ENCODE assay signal across 19 mouse cellular contexts in genomic region chr16:33076078-33076477, GRCm38 (mm10). TPM values are rescaled to one million over a fixed set of nuclear protein-coding genes. Genes with fewer than 3 reads are reported as not detected.
DNase-seq lines count a peak whose midpoint lies in the region; ATAC-seq and TF ChIP-seq lines count a peak whose summit lies in the region.
"Had no signal": no experiment of that assay in that cellular context is flagged by ENCODE, and none has a peak within 500 bp of the region (broad histone marks: within the 10 kb centered on the region; RNA-seq: fewer than 3 reads in every experiment).

No protein-coding gene starts in this region.

- peak overlapping the region; percentile 49 for H3K27ac ChIP-seq in liver, embryonic 16.5 days (ENCODE audit: low read length)
- no peak overlapping the region for H3K27ac ChIP-seq in liver, embryonic 11.5 days (ENCODE audit: low read depth, low read length)
- H3K27ac ChIP-seq in liver, postnatal 0 days (ENCODE audit: low read depth) = no peak overlapping the region; the same call in 1 of the 2 replicates
- H3K27ac ChIP-seq: embryonic facial prominence, embryonic 12.5 days; forebrain, embryonic 15.5 days; heart, embryonic 10.5 days; hindbrain, embryonic 12.5 days; hindbrain, postnatal 0 days had no signal

- no peak overlapping the region for H3K4me2 ChIP-seq in liver, embryonic 16.5 days (ENCODE audit: low read depth, low read length)
- no peak overlapping the region for H3K4me2 ChIP-seq in liver, embryonic 11.5 days
- H3K4me2 ChIP-seq in liver, postnatal 0 days (ENCODE audit: low read depth, low read length) = peak overlapping the region; percentile 40
- H3K4me2 ChIP-seq: embryonic facial prominence, embryonic 12.5 days; forebrain, embryonic 15.5 days; hindbrain, embryonic 12.5 days had no signal

- no peak for TF ChIP-seq EP300 in liver, postnatal 0 days (IDR thresholded peaks at IDR 0.05; ENCODE audit: low read depth)

- no peak overlapping the region for H3K9ac ChIP-seq in liver, embryonic 16.5 days (ENCODE audit: low read depth, low read length)
- H3K9ac ChIP-seq in liver, embryonic 11.5 days (ENCODE audit: low read depth, low read length) = no peak overlapping the region
- no peak overlapping the region for H3K9ac ChIP-seq in liver, postnatal 0 days (replicated peaks)
- H3K9ac ChIP-seq: embryonic facial prominence, embryonic 12.5 days; forebrain, embryonic 15.5 days; hindbrain, embryonic 12.5 days had no signal

- no peaks in the 10 kb centered on the region for H3K27me3 ChIP-seq in liver, embryonic 16.5 days (ENCODE audit: control insufficient read depth, insufficient read depth, low read depth, low read length)
- no peaks in the 10 kb centered on the region for H3K27me3 ChIP-seq in liver, embryonic 11.5 days (replicated peaks; ENCODE audit: control insufficient read depth, insufficient read depth, low read length)
- H3K27me3 ChIP-seq in liver, postnatal 0 days (ENCODE audit: insufficient read depth, low read length) = no peaks in the 10 kb centered on the region
- H3K27me3 ChIP-seq: embryonic facial prominence, embryonic 12.5 days; forebrain, embryonic 15.5 days; hindbrain, embryonic 12.5 days had no signal

- no peak for TF ChIP-seq CTCF in liver, postnatal 0 days (IDR thresholded peaks at IDR 0.05; ENCODE audit: low read depth)

- peaks cover 3% of the 10 kb centered on the region for H3K4me1 ChIP-seq in liver, embryonic 16.5 days (ENCODE audit: control insufficient read depth, low read depth, low read length)
- H3K4me1 ChIP-seq in liver, embryonic 11.5 days (replicated peaks; ENCODE audit: control insufficient read depth, insufficient read depth, low read length) = no peaks in the 10 kb centered on the region
- H3K4me1 ChIP-seq in liver, postnatal 0 days (ENCODE audit: insufficient read depth) = peaks cover 6% of the 10 kb centered on the region
- H3K4me1 ChIP-seq: embryonic facial prominence, embryonic 12.5 days; forebrain, embryonic 15.5 days; heart, embryonic 10.5 days; hindbrain, embryonic 12.5 days had no signal

- 53% methylated on average over 6 of the region's 6 CpGs for WGBS in liver, embryonic 16.5 days (ENCODE audit: insufficient replicate concordance)
- WGBS in liver, embryonic 11.5 days = 63% methylated on average over 6 of the region's 6 CpGs
- WGBS in liver, postnatal 0 days (ENCODE audit: insufficient replicate concordance) = 51% methylated on average over 6 of the region's 6 CpGs

- H3K4me3 ChIP-seq in liver, embryonic 16.5 days (ENCODE audit: low read depth, low read length) = no peak overlapping the region
- no peak overlapping the region for H3K4me3 ChIP-seq in liver, embryonic 11.5 days (ENCODE audit: low read depth, low read length)
- no peak overlapping the region for H3K4me3 ChIP-seq in liver, postnatal 0 days (ENCODE audit: low read depth, low read length)
- H3K4me3 ChIP-seq: embryonic facial prominence, embryonic 12.5 days; forebrain, embryonic 15.5 days; heart, embryonic 10.5 days; hindbrain, embryonic 12.5 days had no signal

- no peaks in the 10 kb centered on the region for H3K9me3 ChIP-seq in liver, embryonic 16.5 days (replicated peaks; ENCODE audit: control insufficient read depth, low read length)
- no peaks in the 10 kb centered on the region for H3K9me3 ChIP-seq in liver, embryonic 11.5 days (ENCODE audit: control insufficient read depth, low read length)
- H3K9me3 ChIP-seq in liver, postnatal 0 days (ENCODE audit: low read length) = no peaks in the 10 kb centered on the region
- H3K9me3 ChIP-seq: embryonic facial prominence, embryonic 12.5 days; forebrain, embryonic 15.5 days; heart, embryonic 10.5 days; hindbrain, embryonic 12.5 days had no signal

- 0 out of 2 replicates have a peak, but pooled peaks cover 2% of the 10 kb centered on the region for H3K36me3 ChIP-seq in liver, embryonic 16.5 days (ENCODE audit: control insufficient read depth, insufficient read depth)
- H3K36me3 ChIP-seq in liver, embryonic 11.5 days (ENCODE audit: control insufficient read depth, insufficient read depth, low read length) = no peaks in the 10 kb centered on the region; the same call in 1 of the 2 replicates
- H3K36me3 ChIP-seq in liver, postnatal 0 days (replicated peaks; ENCODE audit: insufficient read depth, low read length) = no peaks in the 10 kb centered on the region

- ATAC-seq in liver, embryonic 16.5 days (ENCODE audit: low read depth) = 0 out of 2 replicates have a peak, but pooled peaks have one; percentile 11
- ATAC-seq in liver, embryonic 11.5 days (replicated peaks; ENCODE audit: low FRiP score) = no peak
- ATAC-seq in liver, postnatal 0 days = no peak
- ATAC-seq: forebrain, embryonic 15.5 days; hindbrain, postnatal 0 days had no signal

- peak; percentile 58 for DNase-seq in adrenal gland, adult 2 months
- DNase-seq in adrenal gland, postnatal 10 days = no peak
- DNase-seq in kidney, adult 9 months = peak; percentile 24
- DNase-seq in kidney, adult 8-10 months = no peak
- no peak for DNase-seq in liver, embryonic 11.5 days (ENCODE audit: low spot score)
- no peak for DNase-seq in liver, postnatal 0 days
- no peak for DNase-seq in embryo, embryonic 10.5 days (ENCODE audit: low spot score)
- DNase-seq: cerebellum, adult 2 months; cerebellum, postnatal 14 days; gastrocnemius, postnatal 36 days; heart, adult 18-20 months; heart, postnatal 10 days; heart, postnatal 4 days had no signal

RNA-seq across cellular contexts. Expression of gene Lmln, which starts 13.8 kb away (rescaled TPM):
- 10 to 100 TPM; 16.5 to 17.2 TPM for total RNA-seq in adrenal gland, adult 2 months (2021)
- polyA plus RNA-seq in adrenal gland, adult 2 months (2012; rRNA removed) = 5.5 and 9.6 TPM in 2 replicates
- total RNA-seq in adrenal gland, postnatal 10 days (2021) = 1 to 10 TPM; 5.5 to 9.9 TPM
- polyA plus RNA-seq in liver, embryonic 16.5 days (2015; fragmentation: Nextera tagmentation; extraction: Ambion mirVana) = 0.67 and 0.97 TPM in 2 replicates
- 1.5 and 2.8 TPM in 2 replicates for polyA plus RNA-seq in liver, embryonic 11.5 days (2014; fragmentation: Nextera tagmentation; extraction: Ambion mirVana)
- polyA plus RNA-seq in liver, postnatal 0 days (2015; fragmentation: Nextera tagmentation; extraction: Ambion mirVana) = 0.44 and 1.2 TPM in 2 replicates

RNA-seq across cellular contexts. Expression of gene Rpl35a, which starts 19.8 kb away (rescaled TPM):
- total RNA-seq in adrenal gland, adult 2 months (2021) = 100 to 1,000 TPM; 378 to 722 TPM
- 23.8 and 26.0 TPM in 2 replicates for polyA plus RNA-seq in adrenal gland, adult 2 months (2012; rRNA removed)
- total RNA-seq in adrenal gland, postnatal 10 days (2021) = 100 to 1,000 TPM; 635 to 640 TPM
- polyA plus RNA-seq in liver, embryonic 16.5 days (2015; fragmentation: Nextera tagmentation; extraction: Ambion mirVana) = 464 and 539 TPM in 2 replicates
- 1,254 and 1,406 TPM in 2 replicates for polyA plus RNA-seq in liver, embryonic 11.5 days (2014; fragmentation: Nextera tagmentation; extraction: Ambion mirVana)
- polyA plus RNA-seq in liver, postnatal 0 days (2015; fragmentation: Nextera tagmentation; extraction: Ambion mirVana) = 574 and 584 TPM in 2 replicates

RNA-seq across cellular contexts. Expression of gene Iqcg, which starts 20.1 kb away (rescaled TPM):
- total RNA-seq in adrenal gland, adult 2 months (2021) = 1 to 10 TPM; 1.8 to 2.0 TPM
- 0.01 and 0.06 TPM in 2 replicates for polyA plus RNA-seq in adrenal gland, adult 2 months (2012; rRNA removed)
- total RNA-seq in adrenal gland, postnatal 10 days (2021) = 1 to 10 TPM; 2.4 to 3.1 TPM
- polyA plus RNA-seq in liver, embryonic 16.5 days (2015; fragmentation: Nextera tagmentation; extraction: Ambion mirVana) = 0.79 and 0.85 TPM in 2 replicates
- 4.1 and 4.2 TPM in 2 replicates for polyA plus RNA-seq in liver, embryonic 11.5 days (2014; fragmentation: Nextera tagmentation; extraction: Ambion mirVana)
- 0.95 and 1.1 TPM in 2 replicates for polyA plus RNA-seq in liver, postnatal 0 days (2015; fragmentation: Nextera tagmentation; extraction: Ambion mirVana)

Comparison
In these comparisons a context has a peak if more than half of its experiments do, and no peak if none do; other contexts are left out.
1. DNase-seq: peak in adrenal gland, adult 2 months (single experiment) and kidney, adult 9 months (single experiment); none in adrenal gland, postnatal 10 days (single experiment), kidney, adult 8-10 months (0 of 2), liver, embryonic 11.5 days (single experiment), liver, postnatal 0 days (single experiment) and embryo, embryonic 10.5 days (single experiment).
2. RNA of gene Rpl35a, which starts 19.8 kb away (polyA plus RNA-seq): 1,254 to 1,406 TPM in liver, embryonic 11.5 days, 574 to 584 TPM in liver, postnatal 0 days and 464 to 539 TPM in liver, embryonic 16.5 days; 23.8 to 26.0 TPM in adrenal gland, adult 2 months; every median in the first group is over 10 times any median in the second.